Mouse (Mus musculus) telencephalon, adult 2 months (tissue): Measurements from ENCODE around the gene Sorcs2.
A peak's percentile ranks its signal among the peaks of the same experiment; 100 is the strongest.

Source experiments
- DNase-seq: peaks from one replicate; pipeline ENCODE4 v3.0.0-alpha.2; 2011; ENCODE audit warnings: low read depth, low spot score

Gene Sorcs2

DNA sequence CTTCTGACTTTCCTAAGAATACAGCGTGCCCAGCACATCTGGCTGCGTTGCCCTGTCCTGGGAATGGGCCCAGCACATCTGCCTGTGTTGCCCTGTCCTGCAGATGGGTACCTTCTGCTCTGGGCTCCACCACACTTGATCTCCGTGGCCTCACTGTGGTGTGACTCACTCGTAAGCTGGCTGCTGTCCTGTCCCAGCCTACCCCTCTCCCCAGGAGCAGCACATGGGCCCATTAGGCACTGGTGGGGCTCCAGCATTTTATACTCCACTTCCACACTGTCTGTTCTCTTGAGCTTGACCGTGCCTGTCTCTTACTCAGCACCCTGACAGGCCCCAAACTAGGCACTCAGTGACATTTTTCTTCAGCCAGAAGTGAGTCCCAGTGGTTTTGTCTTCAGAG is 391.4 kb downstream of the Sorcs2 start:
- no peak for DNase-seq

DNA sequence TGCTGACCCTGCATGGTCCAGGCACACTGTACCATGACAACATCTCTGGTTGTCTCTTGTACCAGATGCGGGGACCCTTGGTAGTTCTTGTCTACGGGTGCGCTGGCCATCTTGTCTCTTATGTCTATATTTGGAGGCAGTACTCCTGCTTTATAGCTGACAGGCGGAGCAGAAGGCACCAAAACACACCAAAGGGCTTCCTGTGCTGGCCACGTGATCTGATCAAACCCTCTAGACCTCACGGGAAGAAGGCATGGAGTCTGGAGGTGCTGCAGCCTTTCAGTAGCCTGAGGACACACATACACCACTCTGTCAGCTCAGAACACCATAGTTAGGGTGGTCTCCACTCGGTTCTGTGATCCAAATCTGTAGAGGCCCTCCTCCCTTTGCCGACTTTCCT is 391.8 kb downstream of the Sorcs2 start:
- DNase-seq, result no peak

DNA sequence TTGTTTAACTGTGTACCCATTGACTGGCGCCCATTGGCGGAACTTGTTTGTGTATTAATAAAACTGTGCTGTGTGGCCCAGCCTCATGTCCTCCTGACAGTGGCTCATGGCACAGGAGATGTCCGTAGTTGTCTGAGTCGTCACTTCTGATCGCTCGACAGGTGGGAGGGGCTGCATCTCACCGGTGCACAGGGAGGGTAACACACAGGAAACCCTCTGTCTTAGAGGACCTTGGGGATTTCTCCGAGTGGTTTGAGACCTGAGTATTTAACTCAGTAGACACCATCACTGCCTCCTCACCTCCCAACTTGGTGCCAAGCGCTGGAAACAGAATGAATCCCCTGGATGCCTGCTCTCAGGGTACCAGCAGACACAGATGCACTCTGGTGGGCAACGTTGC is 394.1 kb downstream of the Sorcs2 start:
- DNase-seq, result no peak

DNA sequence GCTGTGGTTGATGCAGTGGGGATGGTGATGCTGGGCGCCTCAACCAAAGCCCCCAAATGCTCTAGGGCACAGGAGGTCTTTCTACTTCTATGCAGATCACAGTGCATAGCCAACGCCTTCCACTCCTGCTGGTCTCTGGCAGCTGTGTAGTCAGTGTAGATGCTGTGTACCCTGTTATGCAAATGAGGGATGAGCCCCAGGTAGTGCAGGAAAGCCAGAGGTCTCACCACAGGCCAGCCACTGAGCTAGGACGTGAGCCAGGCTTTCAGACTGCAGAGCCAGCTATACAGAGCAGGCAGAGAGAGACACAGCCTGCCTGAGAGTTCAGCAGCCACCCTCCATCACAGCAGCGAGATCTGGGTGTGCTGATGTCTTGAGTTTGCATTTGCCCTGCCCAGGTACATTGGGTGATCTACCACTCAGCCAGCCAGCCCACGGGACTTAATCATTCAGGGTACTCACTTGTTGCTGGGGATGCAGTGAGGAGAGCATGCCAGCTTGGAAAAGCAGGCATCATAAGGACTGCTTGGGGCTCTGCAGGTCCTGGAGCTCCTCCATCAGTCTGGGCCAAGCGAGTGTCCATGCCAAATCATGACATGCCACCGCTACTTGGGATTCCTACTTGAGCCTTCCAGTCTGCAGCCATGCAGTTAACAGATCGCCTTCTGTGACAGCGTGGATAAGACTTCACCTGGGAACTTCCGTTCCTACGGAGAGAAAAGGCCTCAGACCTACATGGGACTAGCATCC is 407.8 kb downstream of the Sorcs2 start:
- no peak for DNase-seq

DNA sequence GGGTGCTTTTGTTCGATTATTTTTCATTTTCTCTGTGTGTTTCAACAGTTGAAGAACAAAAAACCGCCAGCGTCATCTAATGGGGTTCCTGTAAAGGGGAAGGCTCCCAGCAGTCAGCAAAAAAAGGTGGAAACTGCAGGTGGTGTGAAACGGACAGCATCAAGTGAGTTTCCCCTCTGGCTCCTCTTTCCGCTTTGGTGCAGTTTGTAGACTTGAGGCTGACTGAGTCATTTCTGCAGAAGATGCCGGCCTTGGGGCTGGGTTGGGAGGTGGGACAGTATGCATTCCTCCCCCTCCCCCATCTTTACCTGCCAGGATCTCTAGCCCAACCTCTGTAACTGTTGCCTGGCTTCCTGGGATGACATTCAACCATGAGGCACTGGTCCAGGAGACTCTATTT is 408.4 kb downstream of the Sorcs2 start:
- DNase-seq, result no peak

DNA sequence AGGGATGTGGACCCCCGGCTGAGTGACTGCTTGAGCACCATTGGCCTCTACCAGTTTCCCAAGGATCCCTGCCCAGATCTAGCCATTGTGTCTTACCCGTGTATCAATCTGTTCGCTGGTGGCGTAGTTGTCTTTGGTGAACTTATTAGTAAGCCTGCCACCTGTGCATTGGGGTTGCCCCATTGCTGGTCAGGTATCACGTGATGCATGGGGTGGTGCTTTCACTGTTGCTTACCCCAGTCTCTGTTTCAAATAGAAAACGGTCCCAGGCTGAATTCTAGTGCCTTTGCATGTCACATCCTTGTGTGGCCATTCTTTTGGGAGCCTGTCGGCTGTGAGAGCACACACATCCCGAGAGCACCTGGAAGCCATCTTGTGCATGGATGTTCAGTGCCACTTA is 409.9 kb downstream of the Sorcs2 start:
- DNase-seq, result no peak

DNA sequence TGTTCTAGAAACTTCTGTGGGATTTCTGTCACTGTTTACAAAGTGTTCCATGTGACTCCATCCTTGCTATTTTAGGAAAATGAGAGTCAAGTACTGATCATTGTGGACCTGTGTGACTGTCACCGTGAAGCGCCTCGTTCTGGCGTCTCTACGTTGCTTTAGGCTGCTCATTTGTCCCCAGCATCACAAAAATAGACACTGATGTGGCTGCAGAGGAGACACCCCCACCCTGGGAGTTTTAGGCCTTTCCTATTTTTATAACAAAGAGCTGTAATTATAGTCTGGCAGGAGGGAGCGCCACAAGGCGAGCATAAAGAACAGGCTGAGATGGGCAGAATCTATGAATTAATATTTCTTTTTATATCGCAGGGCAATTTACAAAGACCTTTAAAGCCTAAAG is 412.3 kb downstream of the Sorcs2 start:
- peak; percentile 82 for DNase-seq

DNA sequence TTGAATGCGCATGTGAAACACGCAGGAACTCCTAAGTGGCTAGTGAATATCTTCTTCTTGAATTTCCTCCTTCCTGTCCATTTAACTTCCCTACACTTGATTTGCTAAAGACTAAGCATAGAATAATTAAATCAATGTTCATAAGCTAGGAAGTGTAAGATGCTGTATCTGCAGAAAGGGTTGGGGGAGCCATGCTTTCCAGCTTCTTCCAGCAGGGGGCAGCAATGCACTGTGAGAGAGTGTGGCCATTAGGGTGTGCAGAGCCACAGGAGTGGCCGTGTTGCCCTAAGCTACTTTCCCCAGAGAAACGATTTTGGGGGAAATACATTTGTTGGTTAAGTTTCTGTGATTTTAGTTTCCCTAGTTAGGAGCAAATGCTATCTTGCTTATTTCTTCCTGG is 416.0 kb downstream of the Sorcs2 start:
- peak; percentile 36 for DNase-seq

DNA sequence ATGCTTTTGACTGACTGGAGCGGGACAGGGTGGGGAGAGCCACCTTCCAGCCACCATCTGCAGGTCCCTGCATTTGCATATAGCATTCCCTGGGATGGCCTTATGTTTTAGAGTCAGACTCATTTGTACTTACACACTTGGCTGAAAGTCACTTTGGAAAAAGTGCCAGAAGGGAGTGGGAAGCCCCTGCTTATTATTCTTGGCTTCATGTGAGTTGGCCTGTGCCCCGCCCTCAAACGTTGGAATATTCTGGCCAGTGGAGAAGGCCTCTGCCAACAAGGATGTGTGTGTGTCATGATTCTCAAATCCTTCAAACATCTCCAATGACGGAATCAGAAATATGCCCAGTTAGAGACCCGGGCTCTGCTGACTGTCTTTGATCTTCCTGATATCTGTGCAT is 416.6 kb downstream of the Sorcs2 start:
- no peak for DNase-seq

DNA sequence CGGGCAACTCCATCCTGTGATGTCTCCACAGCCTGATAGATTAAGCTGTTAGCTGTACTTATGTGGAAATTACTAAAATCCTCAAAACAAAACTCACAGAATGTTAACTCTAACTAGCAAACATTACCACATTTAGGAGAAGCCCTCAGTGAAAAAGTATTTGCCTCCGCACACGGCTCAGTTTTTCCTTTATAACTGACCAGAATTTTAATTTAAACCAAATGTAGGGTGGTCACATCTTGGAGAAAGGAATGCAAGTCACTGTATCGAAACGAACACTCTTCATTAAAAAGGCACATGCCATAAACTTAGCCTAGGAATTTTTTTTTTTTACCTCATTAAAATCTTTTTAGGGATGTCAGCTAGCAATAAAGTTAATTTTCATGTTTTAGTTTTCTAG is 417.4 kb downstream of the Sorcs2 start:
- no peak for DNase-seq

DNA sequence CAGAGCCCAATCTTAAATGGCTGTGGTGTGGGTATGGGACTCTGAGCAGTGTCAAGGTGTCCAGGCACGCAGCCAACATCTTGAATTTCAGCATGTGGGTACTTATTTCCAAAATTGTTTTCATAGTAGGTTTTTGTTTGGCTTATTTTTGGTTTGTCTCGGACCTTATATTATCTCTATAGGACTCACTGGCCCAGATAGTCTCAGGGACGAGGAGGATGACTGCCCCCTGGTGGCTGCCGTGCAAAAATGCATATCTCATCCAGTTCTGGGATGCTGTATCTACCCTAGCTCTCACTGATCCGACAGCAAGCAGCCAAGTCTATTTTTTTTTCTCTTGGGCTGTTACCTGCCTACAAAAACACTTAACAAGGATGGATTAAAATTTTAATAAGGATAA is 422.3 kb downstream of the Sorcs2 start:
- peak; percentile 35 for DNase-seq

DNA sequence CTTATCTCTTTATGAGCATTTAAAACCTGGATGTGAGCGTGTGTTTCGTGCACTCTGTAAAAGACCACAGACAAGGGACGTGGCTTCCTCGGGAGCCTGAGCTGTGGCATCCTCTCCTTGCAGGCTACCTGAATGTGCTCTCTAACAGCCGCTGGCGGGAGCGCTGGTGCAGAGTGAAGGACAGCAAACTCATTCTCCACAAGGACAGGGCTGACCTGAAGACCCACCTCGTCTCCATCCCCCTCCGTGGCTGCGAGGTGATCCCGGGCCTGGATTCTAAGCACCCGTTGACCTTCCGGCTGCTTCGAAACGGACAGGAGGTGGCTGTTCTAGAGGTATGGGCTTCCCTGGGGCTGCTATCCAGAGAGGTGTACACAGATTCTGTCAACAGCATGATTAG is 423.7 kb downstream of the Sorcs2 start:
- DNase-seq, result no peak

DNA sequence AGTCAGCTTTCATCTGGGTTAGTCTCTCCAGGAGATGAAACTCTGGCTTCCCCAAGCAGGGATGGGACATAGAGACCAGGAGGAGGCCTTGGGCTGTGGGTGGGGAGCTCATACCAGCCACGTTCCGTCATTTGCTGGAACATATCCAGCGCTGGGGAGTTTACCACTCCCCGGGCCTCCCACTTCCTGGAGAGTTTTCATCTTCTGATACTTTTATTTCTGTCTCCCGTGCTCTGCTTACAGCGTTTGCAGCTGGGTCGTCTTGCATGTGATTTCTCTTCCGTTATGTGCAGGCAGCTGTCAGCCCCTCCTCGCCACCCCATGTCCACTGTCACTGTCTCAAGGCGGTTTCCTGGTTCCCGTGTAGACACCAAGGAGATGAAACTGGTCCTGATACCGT is 424.1 kb downstream of the Sorcs2 start:
- DNase-seq, result no peak

DNA sequence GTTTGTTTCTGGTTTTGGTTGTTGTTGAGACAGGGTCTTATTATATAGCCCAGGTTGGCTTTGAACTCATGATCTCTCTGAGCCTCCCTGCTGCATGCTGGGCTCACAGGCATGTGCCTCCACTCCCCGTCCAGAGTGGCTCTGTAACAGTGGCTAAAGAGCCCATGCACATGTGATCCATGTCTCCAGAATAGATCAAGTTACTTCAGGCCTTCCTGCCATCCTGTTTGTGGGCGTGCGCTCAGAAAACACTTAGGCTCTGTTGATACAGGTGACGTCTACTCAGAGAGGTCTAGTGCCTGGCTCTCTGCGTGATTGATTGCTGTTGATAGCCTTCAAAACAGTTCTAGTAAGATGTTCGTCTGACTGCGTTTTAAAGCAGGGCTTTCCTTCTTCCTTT is 425.2 kb downstream of the Sorcs2 start:
- DNase-seq, result no peak

DNA sequence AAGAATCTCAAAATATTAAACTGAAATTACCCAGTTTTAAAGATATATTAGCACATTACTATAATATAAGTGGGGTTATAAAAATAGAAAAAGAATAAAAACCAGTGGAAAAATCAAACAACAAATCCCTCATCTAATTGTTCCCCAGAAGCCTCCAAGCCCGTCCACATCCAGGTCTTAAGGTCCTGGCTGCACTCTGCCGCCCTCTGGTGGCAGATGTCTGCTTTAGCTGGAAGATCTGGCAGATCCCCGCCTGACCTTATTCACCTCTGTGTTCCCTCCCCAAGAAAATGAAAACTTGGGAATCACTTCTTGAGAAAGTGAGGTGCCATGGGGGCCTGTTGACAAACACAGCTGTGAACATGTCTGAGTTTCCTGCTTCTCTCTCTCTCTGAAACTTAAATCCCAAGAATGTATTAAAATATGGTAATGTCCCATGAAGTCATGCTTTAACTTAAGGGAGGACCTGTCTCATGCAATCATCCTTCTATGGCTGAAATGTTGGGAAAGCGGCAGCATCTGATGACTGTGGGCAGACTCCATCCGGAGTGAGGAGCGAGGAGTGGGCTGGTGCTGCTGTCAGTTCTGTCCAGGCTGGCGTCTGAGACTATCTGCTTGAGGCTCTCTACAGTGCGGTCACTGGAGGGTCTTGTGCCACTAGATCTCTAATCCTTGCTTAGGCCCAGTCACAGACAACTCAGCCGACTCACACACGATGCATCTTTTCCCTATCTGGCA is 425.9 kb downstream of the Sorcs2 start:
- peak; percentile 40 for DNase-seq

DNA sequence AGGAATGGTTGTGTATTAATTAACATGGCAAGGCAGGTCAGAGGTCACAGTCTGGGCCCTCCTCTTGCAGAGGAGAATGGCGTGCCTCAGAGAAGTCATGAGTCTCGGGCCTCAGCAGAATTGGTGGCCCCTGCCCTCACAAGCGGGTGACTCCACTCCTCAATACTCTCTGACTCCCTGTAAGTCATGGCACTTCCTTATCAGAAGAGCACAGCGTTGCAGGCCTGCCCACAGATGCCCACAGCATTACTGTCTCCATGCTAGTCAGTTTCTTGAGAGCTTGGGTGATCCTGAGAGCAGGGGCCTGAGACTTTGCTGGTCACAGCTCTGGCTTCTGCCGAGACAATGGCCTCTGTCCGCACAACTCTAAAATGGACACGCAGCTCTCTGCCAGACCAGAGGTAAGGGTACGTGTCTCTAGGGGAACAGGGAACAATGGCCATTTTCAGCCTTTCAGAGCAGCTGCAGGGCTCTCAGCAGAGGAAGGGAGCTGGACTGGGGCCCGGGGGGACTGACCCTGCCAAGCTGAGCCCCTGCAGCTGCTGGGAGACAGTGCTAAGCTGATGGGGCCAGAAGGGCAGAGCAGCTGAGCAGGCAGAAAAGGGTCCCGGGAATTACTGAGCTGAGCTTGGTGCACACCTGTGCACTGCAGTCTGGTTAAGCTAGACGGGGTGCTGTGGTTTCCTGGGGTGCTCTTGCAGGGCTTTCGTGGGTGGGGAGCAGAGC is 427.4 kb downstream of the Sorcs2 start:
- DNase-seq, result peak; percentile 53

DNA sequence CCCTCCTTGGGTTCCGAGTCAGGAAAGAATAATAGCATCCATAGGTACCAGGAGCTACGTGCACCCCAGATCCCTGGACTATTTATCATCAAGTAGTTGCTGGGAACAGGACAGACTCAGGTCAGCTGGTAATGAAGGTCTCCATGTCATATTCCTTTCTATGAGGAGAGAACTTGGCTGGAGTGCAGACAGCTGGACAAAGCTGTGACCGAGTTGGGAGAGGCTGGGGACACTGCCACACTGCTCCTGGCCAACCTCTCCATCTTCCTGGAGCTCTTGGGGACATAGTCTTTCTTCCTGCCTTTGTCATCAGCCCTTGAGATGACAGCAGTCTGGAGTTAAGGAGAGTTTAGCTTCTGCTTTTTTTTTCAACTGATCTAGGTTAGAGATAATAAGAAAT is 428.1 kb downstream of the Sorcs2 start:
- no peak for DNase-seq
